Mouse (Mus musculus): ENCODE measurements around the gene Gart.
A peak's percentile ranks its signal among the peaks of the same experiment; 100 is the strongest.
"Not testable (repeated sequence)": the region's sequence is repeated elsewhere in the genome, so short reads cannot be mapped to it uniquely, and the experiment has no call there.

The Gart gene

GRCm38 (mm10) chr16:91647461-91648219 lies 888 bp upstream of the Gart start, which contains the start of gene Son:
Gene Son, plus strand, starts transcription at chr16:91647506.
- peak; percentile 99 for DNase-seq

DNA sequence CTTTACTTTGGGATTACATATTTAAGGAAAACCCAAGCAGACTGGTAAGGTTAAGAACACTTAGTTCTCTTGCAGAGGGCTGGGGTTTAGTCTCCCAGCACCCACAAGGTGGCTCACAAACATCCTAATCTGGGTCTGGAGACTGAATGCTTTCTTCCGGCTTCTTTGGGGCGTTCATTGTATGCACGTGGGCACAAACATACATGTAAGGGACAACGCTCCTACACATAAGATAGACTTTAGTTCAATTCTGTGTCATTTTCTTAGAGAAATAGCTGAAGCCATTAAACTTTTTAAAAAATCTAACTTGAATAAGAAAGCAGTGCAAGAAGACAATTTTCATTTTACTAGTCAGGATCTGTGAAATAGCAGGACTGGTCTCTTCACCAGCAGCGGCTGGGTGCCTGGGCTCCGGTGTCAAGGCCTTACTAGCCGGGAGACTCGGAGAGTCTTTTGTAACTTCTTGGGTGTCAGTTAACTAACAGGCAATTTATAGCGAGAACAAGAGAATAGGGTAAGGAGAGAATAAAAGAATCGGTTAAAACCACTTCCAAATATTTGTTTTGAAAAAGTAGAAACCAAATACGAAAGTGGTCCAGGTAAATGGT lies 653 bp downstream of the Gart start:
- DNase-seq: peak; percentile 24

DNA sequence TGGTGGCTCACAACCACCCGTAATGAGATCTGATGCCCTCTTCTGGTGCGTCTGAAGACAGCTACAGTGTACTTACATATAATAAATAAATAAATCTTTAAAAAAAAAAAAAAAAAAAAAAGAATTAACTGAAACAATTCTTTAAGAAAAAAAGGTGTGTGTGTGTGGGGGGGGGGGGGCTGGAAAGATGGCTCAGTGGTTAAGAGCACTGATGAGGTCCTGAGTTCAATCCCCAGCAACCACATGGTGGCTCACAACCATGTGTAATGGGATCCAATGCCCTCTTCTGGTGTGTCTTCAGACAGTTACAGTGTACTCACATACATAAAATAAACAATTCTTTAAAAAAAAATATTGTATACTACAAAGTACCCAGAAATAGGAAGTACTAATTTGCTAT lies 1.3 kb downstream of the Gart start:
- not testable (repeated sequence) for DNase-seq

DNA sequence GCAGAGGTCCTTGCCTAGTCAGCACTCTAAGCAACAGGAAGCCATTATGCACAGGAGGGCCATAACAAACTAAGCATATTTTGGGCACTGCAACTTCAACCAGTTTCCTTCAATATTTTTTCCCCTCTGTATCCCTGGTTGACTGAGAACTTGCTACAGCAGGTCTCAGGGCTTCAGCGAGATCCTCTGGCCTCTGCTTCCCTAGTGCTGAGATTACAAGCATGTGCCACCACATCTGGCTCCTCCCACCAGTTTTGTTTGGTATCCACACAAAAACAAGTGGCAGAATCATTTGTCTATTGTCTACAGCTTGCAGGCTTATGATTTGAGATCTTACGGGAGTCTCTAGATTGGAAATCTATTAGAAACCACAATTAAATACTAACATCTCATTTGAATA lies 1.9 kb downstream of the Gart start:
- DNase-seq: no peak

GRCm38 (mm10) chr16:91640171-91640570 lies 6.6 kb downstream of the Gart start:
- DNase-seq: no peak

GRCm38 (mm10) chr16:91639636-91640035 lies 7.1 kb downstream of the Gart start:
- DNase-seq: no peak

DNA sequence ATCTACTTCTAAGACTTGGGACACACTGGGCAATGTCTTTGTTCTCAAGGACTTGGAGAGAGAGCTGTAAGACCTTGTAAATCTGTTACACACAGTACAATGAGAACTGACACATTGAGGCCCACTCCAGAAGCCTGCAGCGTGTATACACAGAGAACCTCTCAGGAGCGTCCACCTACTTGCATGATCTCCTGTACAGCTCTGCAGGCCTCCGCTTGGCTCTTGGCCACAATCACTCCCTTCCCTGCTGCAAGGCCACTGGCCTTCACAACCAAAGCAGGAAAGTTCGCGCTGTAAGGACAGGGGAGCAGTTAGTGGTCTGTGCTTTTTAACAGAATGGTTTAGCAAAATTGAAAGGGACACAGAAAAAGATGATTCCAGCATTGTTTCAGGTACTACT lies 7.6 kb downstream of the Gart start:
- DNase-seq: no peak

GRCm38 (mm10) chr16:91633641-91634040 lies 13.1 kb downstream of the Gart start:
- DNase-seq: no peak

GRCm38 (mm10) chr16:91632940-91633339 lies 13.8 kb downstream of the Gart start:
- DNase-seq: no peak

- DNase-seq: no peak
Measured at GRCm38 (mm10) chr16:91632439-91632838, 14.3 kb downstream of the Gart start.

GRCm38 (mm10) chr16:91630584-91630983 lies 16.2 kb downstream of the Gart start:
- DNase-seq: no peak

- no peak for DNase-seq
Measured at GRCm38 (mm10) chr16:91629749-91630148, 17.0 kb downstream of the Gart start.

DNA sequence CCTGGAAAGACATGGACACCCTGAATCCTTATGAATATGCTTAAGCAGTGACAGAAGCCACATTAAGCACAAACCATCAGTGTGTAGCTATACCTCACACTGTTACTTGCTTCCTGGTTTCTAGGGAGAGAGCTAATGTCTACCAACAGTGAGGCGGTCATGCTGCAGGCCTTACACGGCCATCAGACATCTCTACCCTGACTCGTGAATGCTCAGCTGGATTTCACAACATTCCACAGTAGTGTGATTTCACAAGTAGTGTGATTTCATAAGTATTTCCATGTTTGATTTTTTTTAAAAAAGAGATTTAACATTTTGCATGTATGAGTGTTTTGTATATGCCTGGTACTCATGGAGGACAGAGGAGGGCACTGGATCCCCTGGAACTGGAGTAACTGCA lies 18.1 kb downstream of the Gart start:
- no peak for DNase-seq

DNA sequence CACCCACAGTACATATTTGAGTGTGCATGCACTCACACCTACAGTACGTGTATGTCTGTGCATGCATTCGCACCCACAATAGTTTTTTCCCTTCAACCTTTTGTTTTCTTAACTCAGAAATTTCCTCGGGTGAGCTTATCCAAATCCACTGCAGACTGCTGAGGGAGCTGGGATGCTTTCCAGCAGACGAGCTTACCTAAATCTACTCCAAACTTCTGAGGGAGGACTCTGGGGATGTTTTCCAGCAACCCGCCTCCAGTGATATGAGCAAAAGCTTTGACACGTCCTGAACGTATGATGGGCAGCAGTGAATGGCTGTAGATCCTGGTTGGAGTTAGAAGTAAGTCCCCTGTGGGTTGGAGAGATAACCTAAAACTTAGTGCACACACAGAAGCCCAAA lies 18.9 kb downstream of the Gart start:
- DNase-seq: no peak

GRCm38 (mm10) chr16:91623074-91623473 lies 23.7 kb downstream of the Gart start:
- no peak for DNase-seq

DNA sequence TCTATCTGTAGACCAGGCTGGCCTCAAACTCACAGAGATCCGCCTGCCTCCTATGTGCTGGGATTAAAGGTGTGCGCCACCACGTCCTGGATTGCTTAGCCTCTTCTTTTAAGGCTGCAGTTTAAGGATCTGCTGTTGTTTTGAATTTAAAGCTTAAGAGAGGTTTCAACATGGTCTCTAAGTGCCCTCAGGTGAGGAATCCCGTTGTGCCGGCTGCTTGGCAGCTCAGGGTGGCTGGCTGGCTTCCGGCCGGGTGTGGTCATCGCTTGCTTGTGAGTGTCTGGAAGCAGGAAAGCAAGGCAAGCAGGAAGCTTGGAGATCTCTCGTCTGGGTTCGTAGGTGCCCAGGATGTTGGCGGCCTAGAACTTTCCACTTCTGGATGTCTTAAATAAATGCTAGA lies 25.8 kb downstream of the Gart start:
- no peak for DNase-seq

DNA sequence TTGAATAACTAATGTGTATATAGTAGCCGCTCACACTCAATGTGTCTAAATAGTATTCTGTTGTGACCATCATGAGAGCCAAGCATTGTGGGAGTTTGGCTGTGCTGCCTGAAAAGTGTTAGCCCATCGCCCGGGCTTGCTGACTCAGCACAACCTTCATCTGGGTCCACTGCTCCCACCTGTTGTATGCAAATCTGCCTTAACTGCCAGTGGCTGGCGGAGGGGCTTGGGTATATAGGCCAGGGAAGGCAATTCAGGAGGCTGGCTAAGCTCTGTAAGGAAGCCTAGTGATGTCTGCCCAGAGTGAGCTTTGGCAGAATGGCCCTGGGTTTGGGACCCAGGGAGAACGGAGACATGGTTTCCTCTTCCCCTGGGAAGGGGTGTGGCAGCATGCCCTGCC lies 26.6 kb downstream of the Gart start:
- DNase-seq: no peak

GRCm38 (mm10) chr16:91618511-91619501 lies 27.9 kb downstream of the Gart start, which contains the start of gene Dnajc28:
Gene Dnajc28, minus strand, starts transcription at chr16:91619026.
- peak; percentile 89 for DNase-seq

DNA sequence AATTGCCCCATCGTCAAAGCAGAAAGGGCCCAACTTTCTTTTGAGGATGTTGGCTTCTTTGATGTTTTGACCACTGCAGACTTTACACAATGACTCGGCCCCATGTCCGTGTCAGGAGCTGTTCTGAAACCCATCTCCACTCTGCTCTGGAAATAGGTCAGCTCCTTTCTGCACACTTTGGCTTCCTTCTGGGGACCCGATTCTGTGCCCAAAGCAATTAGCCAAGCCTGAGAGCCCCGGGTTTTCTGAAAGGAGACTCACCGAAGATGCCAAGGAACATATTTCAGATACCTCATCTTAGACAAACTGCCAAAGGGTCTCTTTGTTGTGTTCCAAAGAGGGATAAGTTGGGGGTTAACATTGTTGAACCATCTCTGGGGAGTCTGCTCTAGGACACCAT lies 32.2 kb downstream of the Gart start:
- DNase-seq: no peak

DNA sequence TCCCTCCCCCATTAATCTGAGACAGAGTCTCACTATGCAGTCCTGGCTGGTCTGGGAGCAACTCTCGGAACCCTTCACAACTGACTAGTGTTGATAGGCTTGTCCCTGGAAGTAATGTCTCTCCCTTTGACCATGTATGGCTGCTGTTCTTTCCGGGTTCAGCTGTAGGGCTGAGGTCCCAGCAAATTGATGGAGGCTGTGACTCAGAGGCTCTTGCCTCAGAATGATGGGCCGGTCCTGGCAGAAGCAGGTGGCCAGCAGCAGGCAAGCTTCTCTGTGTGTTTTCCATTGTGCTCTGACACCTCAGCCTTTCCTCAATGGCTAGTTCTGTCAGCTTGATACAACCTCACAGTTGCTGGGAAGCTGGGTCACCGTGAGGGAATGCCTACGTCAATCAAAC lies 34.2 kb downstream of the Gart start:
- peak; percentile 20 for DNase-seq

DNA sequence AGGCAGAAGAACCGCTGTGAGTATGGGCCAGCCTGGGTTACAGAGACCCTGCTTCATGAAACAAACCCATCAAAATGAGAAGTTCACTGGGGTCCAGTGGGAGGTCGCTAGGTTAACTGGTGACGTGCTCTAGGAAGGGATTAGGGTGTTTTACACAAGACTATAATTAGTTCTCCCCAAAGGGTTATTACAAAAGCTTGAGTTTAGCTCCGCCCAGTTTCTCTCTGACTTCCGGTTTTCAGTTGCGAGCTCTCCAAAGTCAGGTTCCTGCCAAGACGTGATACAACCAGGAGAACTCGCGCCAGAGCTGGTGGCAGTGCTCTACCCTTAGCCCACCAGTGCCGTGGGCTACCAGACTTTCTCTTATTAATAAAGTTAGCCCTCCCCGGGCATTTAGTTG lies 35.5 kb downstream of the Gart start:
- DNase-seq: no peak

GRCm38 (mm10) chr16:91609501-91610245 lies 37.1 kb downstream of the Gart start:
- DNase-seq: no peak

GRCm38 (mm10) chr16:91606958-91607357 lies 39.8 kb downstream of the Gart start:
- DNase-seq: no peak

All from retina, postnatal 1 day (tissue).